Mouse (Mus musculus) c-Kit-positive CD71-negative TER-119-negative erythroid progenitor cells, embryonic 14.5 days (primary cell): ENCODE data around the gene Fam117a.

ENCODE experiments used
- DNase-seq: peaks from one replicate; pipeline ENCODE4 v3.0.0-alpha.2; 2013; ENCODE audit warnings: low read depth

Gene Fam117a

GRCm38 (mm10) chr11:95365596-95365995 lies 28.8 kb downstream of the Fam117a start:
- DNase-seq, result no peak

- DNase-seq, result no peak
Measured at GRCm38 (mm10) chr11:95366280-95366897, 29.6 kb downstream of the Fam117a start.

- no peak for DNase-seq
Measured at GRCm38 (mm10) chr11:95367011-95367735, 30.4 kb downstream of the Fam117a start.

- DNase-seq, result no peak
Measured at GRCm38 (mm10) chr11:95368231-95368823, 31.5 kb downstream of the Fam117a start.

GRCm38 (mm10) chr11:95368871-95369270 lies 32.1 kb downstream of the Fam117a start:
- DNase-seq, result no peak

- DNase-seq, result no peak
Measured at GRCm38 (mm10) chr11:95369964-95370890, 33.4 kb downstream of the Fam117a start.

- no peak for DNase-seq
Measured at GRCm38 (mm10) chr11:95371182-95371581, 34.4 kb downstream of the Fam117a start.

GRCm38 (mm10) chr11:95378926-95379325 lies 42.1 kb downstream of the Fam117a start:
- no peak for DNase-seq

- no peak for DNase-seq
Measured at GRCm38 (mm10) chr11:95379552-95379951, 42.7 kb downstream of the Fam117a start.

- no peak for DNase-seq
Measured at GRCm38 (mm10) chr11:95380711-95381110, 43.9 kb downstream of the Fam117a start.

GRCm38 (mm10) chr11:95381146-95381545 lies 44.3 kb downstream of the Fam117a start:
- DNase-seq, result no peak

- no peak for DNase-seq
Measured at GRCm38 (mm10) chr11:95383331-95383986, 46.6 kb downstream of the Fam117a start.

GRCm38 (mm10) chr11:95384004-95384318 lies 47.1 kb downstream of the Fam117a start:
- no peak for DNase-seq

- peak; percentile 96 for DNase-seq
Measured at GRCm38 (mm10) chr11:95384319-95384972, 47.6 kb downstream of the Fam117a start, which contains the start of gene Slc35b1. TSS of gene Slc35b1 (plus strand) at chr11:95384692.

- no peak for DNase-seq
Measured at GRCm38 (mm10) chr11:95384973-95385320, 48.1 kb downstream of the Fam117a start.

GRCm38 (mm10) chr11:95387354-95387753 lies 50.5 kb downstream of the Fam117a start:
- DNase-seq, result no peak

- no peak for DNase-seq
Measured at GRCm38 (mm10) chr11:95389006-95389405, 52.2 kb downstream of the Fam117a start.

GRCm38 (mm10) chr11:95390420-95390819 lies 53.6 kb downstream of the Fam117a start:
- DNase-seq, result no peak

- no peak for DNase-seq
Measured at GRCm38 (mm10) chr11:95391201-95391600, 54.4 kb downstream of the Fam117a start.

GRCm38 (mm10) chr11:95391743-95392142 lies 54.9 kb downstream of the Fam117a start:
- DNase-seq, result no peak

GRCm38 (mm10) chr11:95392223-95392667 lies 55.4 kb downstream of the Fam117a start:
- no peak for DNase-seq
